Mouse (Mus musculus) Patski (cell line): Measurements from ENCODE around the gene Gtf2a1l. TPM values are rescaled to one million over a fixed set of nuclear protein-coding genes. Genes with fewer than 3 reads are reported as not detected.

Experiments
- ATAC-seq: fragments of 100-300 bp; one replicate; pipeline ENCODE4 v1.8.0; 2021
- CTCF ChIA-PET: fragments of 350-600 bp; sonication (Branson Sonifier 250); formaldehyde crosslinking; loops from one replicate; lab custom pipeline; 2022; ENCODE audit warnings: inconsistent platforms; lab: Charles Lee
- POLR2A ChIA-PET: fragments of 350-600 bp; sonication (Branson Sonifier 250); formaldehyde crosslinking; loops from one replicate; lab custom pipeline; 2022; ENCODE audit warnings: antibody characterized with exemption, inconsistent platforms; lab: Charles Lee
- DNase-seq: peaks from one replicate; pipeline ENCODE4 v3.0.0-alpha.2; 2011; ENCODE audit warnings: low read depth, low spot score
- H3K27me3 ChIP-seq: fragments of 371-371 bp; one replicate; pipeline ENCODE4 v1.5.1; 2021
- CTCF ChIP-seq: fragments of 100-300 bp; IDR thresholded peaks from one replicate; pipeline ENCODE4 v1.5.1; 2021
- in situ Hi-C: fragments of 300-500 bp; cut with MboI; formaldehyde crosslinking; loops from 3 replicates; pipeline ENCODE4 v1.11.1; 2018; ENCODE audit warnings: low pct_unique_long_range_greater_than_20kb, mixed read lengths
- polyA plus RNA-seq: library from polyadenylated mRNA; unstranded; gene quantifications from one replicate; pipeline ENCODE4 v1.2.3, GENCODE M21; 2021

The Gtf2a1l gene
- not detected for polyA plus RNA-seq

- ATAC-seq (peak; percentile 39), DNase-seq (no peak)
- TF ChIP-seq CTCF: no peak
- in situ Hi-C loops: no loop called here
- ChIA-PET CTCF (no interaction called here), POLR2A (no interaction called here)
- H3K27me3 ChIP-seq: peaks cover 16% of the 10 kb centered on the region
These were observed at the start of gene Gtf2a1l for GRCm38 (mm10) chr17:88668452-88668851. Gene Gtf2a1l, plus strand, starts transcription at chr17:88668660.

GRCm38 (mm10) chr17:88620935-88621334 is 47.5 kb upstream of the Gtf2a1l start:
- no peak for TF ChIP-seq CTCF
- ATAC-seq: no peak
- no peaks in the 10 kb centered on the region for H3K27me3 ChIP-seq
- in situ Hi-C loops: no loop called here
- CTCF ChIA-PET: interaction anchor here (1.9 to 2.1 kb wide), 2 partner anchors 8 to 12 kb away, joined by 4 to 13 read pairs; no protein-coding TSS in a partner anchor
- POLR2A ChIA-PET: interaction anchor here (0.7 kb wide), 1 partner anchor 22 kb away, joined by 3 read pairs; no protein-coding TSS in a partner anchor
- DNase-seq: no peak

GRCm38 (mm10) chr17:88621374-88621773 is 47.1 kb upstream of the Gtf2a1l start:
- no peaks in the 10 kb centered on the region for H3K27me3 ChIP-seq
- DNase-seq (no peak), ATAC-seq (no peak)
- ChIA-PET CTCF (interaction anchor here (1.9 to 2.1 kb wide), 2 partner anchors 9 to 13 kb away, joined by 4 to 13 read pairs; no protein-coding TSS in a partner anchor), POLR2A (interaction anchor here (0.7 to 0.9 kb wide), 2 partner anchors 13 to 23 kb away, joined by 3 read pairs; no protein-coding TSS in a partner anchor)
- TF ChIP-seq CTCF: no peak
- in situ Hi-C loops: no loop called here

GRCm38 (mm10) chr17:88622711-88623110 is 45.7 kb upstream of the Gtf2a1l start:
- TF ChIP-seq CTCF: no peak
- in situ Hi-C loops: no loop called here
- ChIA-PET POLR2A (no interaction called here), CTCF (interaction anchor here (0.5 to 2.1 kb wide), 4 partner anchors 14 to 25 kb away, joined by 3 to 13 read pairs (median 4); partner anchors contain the start of gene Ston1)
- no peak for DNase-seq
- ATAC-seq: no peak
- no peaks in the 10 kb centered on the region for H3K27me3 ChIP-seq

GRCm38 (mm10) chr17:88624386-88624785 is 44.1 kb upstream of the Gtf2a1l start:
- CTCF ChIA-PET: no interaction called here
- in situ Hi-C loops: no loop called here

GRCm38 (mm10) chr17:88625350-88625749 is 43.1 kb upstream of the Gtf2a1l start:
- ATAC-seq: no peak
- POLR2A ChIA-PET: interaction anchor here (1.5 kb wide), 1 partner anchor 8 kb away, joined by 6 read pairs; no protein-coding TSS in a partner anchor
- TF ChIP-seq CTCF: no peak
- CTCF ChIA-PET: interaction anchor here (1.4 kb wide), 1 partner anchor 12 kb away, joined by 5 read pairs; no protein-coding TSS in a partner anchor
- in situ Hi-C loops: loop anchor here (25.0 kb wide), 1 partner anchor 588 kb away; no protein-coding TSS in a partner anchor
- H3K27me3 ChIP-seq: no peaks in the 10 kb centered on the region
- no peak for DNase-seq

More at GRCm38 (mm10) chr17:88624386-88624785, 44.1 kb upstream of the Gtf2a1l start:
- POLR2A ChIA-PET: no interaction called here
- ATAC-seq (no peak), DNase-seq (no peak)
- TF ChIP-seq CTCF: no peak
- H3K27me3 ChIP-seq: no peaks in the 10 kb centered on the region

GRCm38 (mm10) chr17:88625931-88626330 is 42.5 kb upstream of the Gtf2a1l start:
- DNase-seq: no peak
- CTCF ChIA-PET: interaction anchor here (1.4 kb wide), 1 partner anchor 13 kb away, joined by 5 read pairs; no protein-coding TSS in a partner anchor
- H3K27me3 ChIP-seq: no peaks in the 10 kb centered on the region
- POLR2A ChIA-PET: interaction anchor here (1.5 kb wide), 1 partner anchor 9 kb away, joined by 6 read pairs; no protein-coding TSS in a partner anchor
- in situ Hi-C loops: loop anchor here (25.0 kb wide), 1 partner anchor 589 kb away; no protein-coding TSS in a partner anchor
- no peak for TF ChIP-seq CTCF
- ATAC-seq: no peak

- CTCF ChIA-PET: interaction anchor here (0.7 to 1.5 kb wide), 3 partner anchors 14 to 30 kb away, joined by 3 to 5 read pairs (median 3); partner anchors contain the start of gene Ston1
- no peak for ATAC-seq
- TF ChIP-seq CTCF: no peak
- POLR2A ChIA-PET: interaction anchor here (1.5 kb wide), 1 partner anchor 9 kb away, joined by 6 read pairs; no protein-coding TSS in a partner anchor
- no peaks in the 10 kb centered on the region for H3K27me3 ChIP-seq
- no peak for DNase-seq
- in situ Hi-C loops: loop anchor here (25.0 kb wide), 1 partner anchor 589 kb away; no protein-coding TSS in a partner anchor
These were observed 42.1 kb upstream of the Gtf2a1l start for GRCm38 (mm10) chr17:88626347-88626811.

GRCm38 (mm10) chr17:88627150-88627549 is 41.3 kb upstream of the Gtf2a1l start:
- no peak for TF ChIP-seq CTCF
- DNase-seq: no peak
- ATAC-seq: no peak

GRCm38 (mm10) chr17:88628676-88629380 is 39.6 kb upstream of the Gtf2a1l start:
- no peaks in the 10 kb centered on the region for H3K27me3 ChIP-seq
- ChIA-PET CTCF (interaction anchor here (0.8 to 1.2 kb wide), 4 partner anchors 12 to 33 kb away, joined by 3 to 4 read pairs (median 4); no protein-coding TSS in a partner anchor), POLR2A (no interaction called here)
- DNase-seq (peak; percentile 57), ATAC-seq (peak; percentile 42)
- in situ Hi-C loops: loop anchor here (25.0 kb wide), 1 partner anchor 592 kb away; no protein-coding TSS in a partner anchor
- no peak for TF ChIP-seq CTCF

More at GRCm38 (mm10) chr17:88627150-88627549, 41.3 kb upstream of the Gtf2a1l start:
- in situ Hi-C loops: loop anchor here (25.0 kb wide), 1 partner anchor 590 kb away; no protein-coding TSS in a partner anchor
- H3K27me3 ChIP-seq: no peaks in the 10 kb centered on the region
- CTCF ChIA-PET: interaction anchor here (0.7 to 1.5 kb wide), 5 partner anchors 11 to 84 kb away, joined by 3 to 5 read pairs (median 3); partner anchors contain the start of gene Ston1
- POLR2A ChIA-PET: interaction anchor here (1.1 kb wide), 1 partner anchor 28 kb away, joined by 4 read pairs; no protein-coding TSS in a partner anchor
